Mouse (Mus musculus): ENCODE data around the gene Itga5.

- TF ChIP-seq ZNF384 (IDR thresholded peaks at IDR 0.05; ENCODE audit: low read depth, low read length), result no peak
- no peak for TF ChIP-seq ZC3H11A (IDR thresholded peaks at IDR 0.05; ENCODE audit: borderline replicate concordance, low read depth, low read length)
- TF ChIP-seq MAFK (IDR thresholded peaks at IDR 0.05; ENCODE audit: insufficient read depth, low read depth, low read length), result no peak
- TF ChIP-seq CHD2 (IDR thresholded peaks at IDR 0.05; ENCODE audit: low read depth, low read length), result no peak
- TF ChIP-seq HCFC1 (IDR thresholded peaks at IDR 0.05; ENCODE audit: borderline replicate concordance, insufficient read depth, low read length), result no peak
Observed at GRCm38 (mm10) chr15:103335040-103335439, 31.5 kb downstream of the Itga5 start.
